9 mouse cellular contexts compared by ENCODE assay signal in genomic region chr12:85475232-85475919, GRCm38 (mm10). TPM values are rescaled to one million over a fixed set of nuclear protein-coding genes. Genes with fewer than 3 reads are reported as not detected.
DNase-seq lines count a peak whose midpoint lies in the region; ATAC-seq and TF ChIP-seq lines count a peak whose summit lies in the region.
"Had no signal": no experiment of that assay in that cellular context is flagged by ENCODE, and none has a peak within 500 bp of the region (broad histone marks: within the 10 kb centered on the region; RNA-seq: fewer than 3 reads in every experiment).

No protein-coding gene starts in this region.

- H3K36me3 ChIP-seq in forebrain, embryonic 14.5 days (ENCODE audit: control insufficient read depth, insufficient read depth, low read length) = no peaks in the 10 kb centered on the region
- no peaks in the 10 kb centered on the region for H3K36me3 ChIP-seq in liver, embryonic 16.5 days (ENCODE audit: control insufficient read depth, insufficient read depth)

- peak overlapping the region; percentile 46 for H3K27ac ChIP-seq in gastrocnemius, adult 2 months
- no peak overlapping the region for H3K27ac ChIP-seq in forebrain, embryonic 14.5 days (ENCODE audit: low read depth, low read length)
- H3K27ac ChIP-seq in liver, embryonic 16.5 days (ENCODE audit: low read length) = no peak overlapping the region

- peaks cover 16% of the 10 kb centered on the region for H3K27me3 ChIP-seq in forebrain, embryonic 14.5 days (replicated peaks; ENCODE audit: control insufficient read depth, insufficient read depth, low read length)
- peaks cover 58% of the 10 kb centered on the region for H3K27me3 ChIP-seq in liver, embryonic 16.5 days (ENCODE audit: control insufficient read depth, insufficient read depth, low read depth, low read length)

- ATAC-seq in forebrain, embryonic 14.5 days = no peak
- ATAC-seq in liver, embryonic 16.5 days (ENCODE audit: low read depth) = no peak

- no peak for TF ChIP-seq CTCF in gastrocnemius, adult 2 months (IDR thresholded peaks at IDR 0.05)

- H3K9me3 ChIP-seq in forebrain, embryonic 14.5 days (replicated peaks; ENCODE audit: control insufficient read depth, low read length) = no peaks in the 10 kb centered on the region
- no peaks in the 10 kb centered on the region for H3K9me3 ChIP-seq in liver, embryonic 16.5 days (replicated peaks; ENCODE audit: control insufficient read depth, low read length)

- H3K4me1 ChIP-seq in forebrain, embryonic 14.5 days (ENCODE audit: control insufficient read depth, insufficient read depth, low read length) = peaks cover 24% of the 10 kb centered on the region
- peaks cover 45% of the 10 kb centered on the region for H3K4me1 ChIP-seq in liver, embryonic 16.5 days (ENCODE audit: control insufficient read depth, low read depth, low read length)

- peak overlapping the region; percentile 90 for H3K4me3 ChIP-seq in gastrocnemius, adult 2 months
- H3K4me3 ChIP-seq in forebrain, embryonic 14.5 days (ENCODE audit: low read depth, low read length) = peak overlapping the region; percentile 50
- H3K4me3 ChIP-seq in liver, embryonic 16.5 days (ENCODE audit: low read depth, low read length) = peak overlapping the region; percentile 68

- WGBS in forebrain, embryonic 14.5 days = 8% methylated on average over 14 of the region's 16 CpGs
- WGBS in liver, embryonic 16.5 days (ENCODE audit: insufficient replicate concordance) = 21% methylated on average over 14 of the region's 16 CpGs

- H3K4me2 ChIP-seq in forebrain, embryonic 14.5 days (ENCODE audit: low read length) = peak overlapping the region; percentile 100
- peak overlapping the region; percentile 91 for H3K4me2 ChIP-seq in liver, embryonic 16.5 days (ENCODE audit: low read depth, low read length)

- no peak for DNase-seq in gastrocnemius, adult 2 months
- DNase-seq in gastrocnemius, adult 8-10 months (ENCODE audit: low spot score in 2 of 2) = no peak
- DNase-seq in 416B (ENCODE audit: low read depth) = peak; percentile 47
- peak; percentile 39 for DNase-seq in forebrain, embryonic 14.5 days (ENCODE audit: low spot score)
- no peak for DNase-seq in gastrocnemius, postnatal 36 days
- DNase-seq in left cerebral cortex, postnatal 4 days = no peak
- no peak for DNase-seq in spleen, postnatal 14 days (ENCODE audit: low spot score in 2 of 2)
- DNase-seq: lung, adult 18-20 months had no signal

- intact Hi-C loops in gastrocnemius, adult 2 months (cut with DNase I) = loop anchor here (5.0 kb wide), 1 partner anchor 103 kb away; the partner anchor contains the start of gene Tmed10
- intact Hi-C loops in gastrocnemius, postnatal 36 days (cut with DNase I) = loop anchor here (5.0 kb wide), 1 partner anchor 113 kb away; no protein-coding TSS in a partner anchor
- intact Hi-C loops in left cerebral cortex, postnatal 4 days (cut with DNase I) = no loop called here

- peak overlapping the region; percentile 56 for H3K9ac ChIP-seq in forebrain, embryonic 14.5 days (ENCODE audit: low read length)
- peak overlapping the region; percentile 53; the same call in 1 of the 2 replicates for H3K9ac ChIP-seq in liver, embryonic 16.5 days (ENCODE audit: low read depth, low read length)

RNA-seq across cellular contexts. Expression of gene Fos, which starts 1.7 kb away (rescaled TPM):
- total RNA-seq in gastrocnemius, adult 2 months (2021) = 1 to 10 TPM; 3.6 to 8.7 TPM
- 10 to 100 TPM in 2 of 4 experiments, 1 to 10 TPM in 2; 5.6 to 26.9 (median 8.4) TPM for total RNA-seq in gastrocnemius, adult 8-10 months (2022)
- 1.2 and 1.4 TPM in 2 replicates for polyA plus RNA-seq in forebrain, embryonic 14.5 days (2014; fragmentation: Nextera tagmentation; extraction: Ambion mirVana)
- 1.1 and 1.6 TPM in 2 replicates for polyA plus RNA-seq in liver, embryonic 16.5 days (2015; fragmentation: Nextera tagmentation; extraction: Ambion mirVana)
- total RNA-seq in gastrocnemius, postnatal 36 days (2021) = 10 to 100 TPM in 1 of 2 experiments, 1 to 10 TPM in 1; 7.2 to 13.7 TPM
- 1 to 10 TPM; 6.3 to 8.1 TPM for total RNA-seq in left cerebral cortex, postnatal 4 days (2021)

Comparison
In these comparisons a context has a peak if more than half of its experiments do, and no peak if none do; other contexts are left out.
1. DNase-seq: peak in 416B (single experiment) and forebrain, embryonic 14.5 days (single experiment); none in gastrocnemius, adult 2 months (single experiment), gastrocnemius, adult 8-10 months (0 of 2), gastrocnemius, postnatal 36 days (0 of 2), left cerebral cortex, postnatal 4 days (single experiment) and spleen, postnatal 14 days (0 of 2).
2. Peak in every context shown above with its lines, with median percentiles within 50 percentile points of each other: H3K4me3 ChIP-seq.